Mouse (Mus musculus): ENCODE results near the gene Creb1. TPM values are rescaled to one million over a fixed set of nuclear protein-coding genes. Genes with fewer than 3 reads are reported as not detected.

The Creb1 gene
- total and polyA plus RNA-seq, 3 experiments = 19.0 to 179 (median 81.0) TPM

DNA sequence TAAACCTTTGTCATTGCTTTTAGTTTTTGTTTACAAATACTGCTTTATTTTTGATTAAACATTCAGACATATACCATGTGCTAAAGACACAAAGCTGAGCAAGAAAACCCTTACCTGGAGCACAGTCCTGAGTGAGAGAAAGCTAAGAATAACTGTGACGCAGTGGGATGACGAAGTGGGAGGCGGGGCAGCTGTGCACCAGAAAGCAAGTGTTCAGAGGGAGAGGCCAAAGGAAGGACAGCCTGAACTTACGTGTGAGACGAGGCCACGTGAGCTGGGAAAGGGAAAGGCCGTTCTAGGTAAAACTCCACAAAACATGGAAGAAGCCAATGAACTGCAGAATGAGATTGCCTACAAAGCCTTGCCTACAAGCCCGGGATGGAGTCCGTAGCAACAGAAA, 77.5 kb downstream of the Creb1 start:
- Histone ChIP-seq H3K4me1 (ENCODE audit: insufficient read depth, low read depth, low read length) (peaks cover 43% of the 10 kb centered on the region), H3K9me3 (replicated peaks) (no peaks in the 10 kb centered on the region), H3K27me3 (ENCODE audit: insufficient read depth, low read length) (no peaks in the 10 kb centered on the region), H3K36me3 (replicated peaks) (peaks cover 87% of the 10 kb centered on the region), H3K4me3 (ENCODE audit: low read depth, low read length) (no peak overlapping the region; the same call in 1 of the 2 replicates)
- DNase-seq (ENCODE audit: low spot score) (no peak), ATAC-seq (ENCODE audit: extremely low read depth, insufficient number of reproducible peaks, low FRiP score, poor library complexity, severe bottlenecking) (no peak)
- TF ChIP-seq TAL1 (conservative IDR thresholded peaks at IDR 0.05; ENCODE audit: low read depth, low read length) = no peak
- no peak for TF ChIP-seq POLR2AphosphoS5 (IDR thresholded peaks at IDR 0.05; ENCODE audit: insufficient replicate concordance, low read depth, low read length)
- TF ChIP-seq GATA2 (IDR thresholded peaks at IDR 0.05; ENCODE audit: borderline replicate concordance, low read depth, low read length) = no peak
- TF ChIP-seq GATA1 (IDR thresholded peaks at IDR 0.05; ENCODE audit: borderline replicate concordance, low read length) = no peak
- TF ChIP-seq CTCF (IDR thresholded peaks at IDR 0.05; ENCODE audit: low read depth, low read length) = no peak

DNA sequence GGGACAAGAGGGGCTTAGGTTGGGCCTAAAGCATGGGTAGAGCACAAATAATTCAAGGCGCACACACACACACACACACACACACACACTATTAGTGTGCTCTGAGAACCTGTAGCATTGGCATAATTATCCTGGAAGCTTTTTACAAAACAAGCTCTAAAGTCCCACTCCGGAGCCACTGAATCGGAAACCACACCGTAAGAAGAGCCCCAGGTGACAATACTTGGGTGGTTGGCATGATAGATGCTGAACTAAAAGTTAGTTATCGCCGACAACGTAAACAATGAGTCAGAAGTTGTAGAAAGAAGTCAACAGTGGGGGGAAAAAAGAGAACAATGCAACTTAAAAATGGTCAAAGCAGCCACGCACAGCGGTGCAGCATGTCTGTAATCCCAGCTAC, 81.9 kb downstream of the Creb1 start:
- H3K9me3 ChIP-seq (replicated peaks) = no peaks in the 10 kb centered on the region
- TF ChIP-seq TAL1 (conservative IDR thresholded peaks at IDR 0.05; ENCODE audit: low read depth, low read length) (no peak), CTCF (IDR thresholded peaks at IDR 0.05; ENCODE audit: low read depth, low read length) (no peak), GATA1 (IDR thresholded peaks at IDR 0.05; ENCODE audit: borderline replicate concordance, low read length) (no peak), POLR2AphosphoS5 (IDR thresholded peaks at IDR 0.05; ENCODE audit: insufficient replicate concordance, low read depth, low read length) (no peak), GATA2 (IDR thresholded peaks at IDR 0.05; ENCODE audit: borderline replicate concordance, low read depth, low read length) (no peak)
- H3K27me3 ChIP-seq (ENCODE audit: insufficient read depth, low read length) = no peaks in the 10 kb centered on the region
- H3K4me1 ChIP-seq (ENCODE audit: insufficient read depth, low read depth, low read length) = peaks cover 57% of the 10 kb centered on the region
- H3K4me3 ChIP-seq (ENCODE audit: low read depth, low read length) = no peak overlapping the region
- DNase-seq (ENCODE audit: low spot score) = no peak
- peaks cover 66% of the 10 kb centered on the region for H3K36me3 ChIP-seq (replicated peaks)
- no peak for ATAC-seq (ENCODE audit: extremely low read depth, insufficient number of reproducible peaks, low FRiP score, poor library complexity, severe bottlenecking)

DNA sequence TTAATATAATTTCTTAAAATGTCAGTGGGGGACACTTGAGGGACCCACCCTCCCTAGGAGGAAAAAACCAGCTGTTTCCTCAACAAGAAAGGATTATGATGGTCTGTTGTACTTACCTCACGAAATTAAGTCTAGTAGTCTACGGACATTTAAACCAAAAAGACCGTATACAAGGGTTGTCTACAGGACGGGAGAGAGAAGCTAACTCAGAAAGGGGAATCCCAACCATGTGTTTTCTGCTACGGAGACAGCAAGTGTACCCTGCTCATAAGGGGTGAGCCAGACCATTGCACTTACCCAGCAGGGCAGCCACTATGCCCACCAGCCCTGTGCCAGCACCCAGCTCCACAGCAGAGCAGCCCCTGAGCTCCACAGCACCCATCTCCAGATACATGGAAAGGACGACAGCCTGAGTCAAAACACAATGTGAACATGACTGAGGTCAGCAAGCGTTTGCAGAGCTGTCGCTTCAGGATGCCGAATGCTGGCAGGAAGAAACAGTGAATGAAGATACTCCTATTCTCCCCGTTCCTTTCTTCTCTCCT, 82.4 kb downstream of the Creb1 start:
- ATAC-seq (ENCODE audit: extremely low read depth, insufficient number of reproducible peaks, low FRiP score, poor library complexity, severe bottlenecking) (no peak), DNase-seq (ENCODE audit: low spot score) (no peak)
- no peaks in the 10 kb centered on the region for H3K9me3 ChIP-seq (replicated peaks)
- H3K27me3 ChIP-seq (ENCODE audit: insufficient read depth, low read length) = no peaks in the 10 kb centered on the region
- H3K4me3 ChIP-seq (ENCODE audit: low read depth, low read length) = no peak overlapping the region
- peaks cover 55% of the 10 kb centered on the region for H3K4me1 ChIP-seq (ENCODE audit: insufficient read depth, low read depth, low read length)
- TF ChIP-seq TAL1 (conservative IDR thresholded peaks at IDR 0.05; ENCODE audit: low read depth, low read length) = no peak
- no peak for TF ChIP-seq POLR2AphosphoS5 (IDR thresholded peaks at IDR 0.05; ENCODE audit: insufficient replicate concordance, low read depth, low read length)
- TF ChIP-seq CTCF (IDR thresholded peaks at IDR 0.05; ENCODE audit: low read depth, low read length) = no peak
- no peak for TF ChIP-seq GATA1 (IDR thresholded peaks at IDR 0.05; ENCODE audit: borderline replicate concordance, low read length)
- no peak for TF ChIP-seq GATA2 (IDR thresholded peaks at IDR 0.05; ENCODE audit: borderline replicate concordance, low read depth, low read length)
- peaks cover 65% of the 10 kb centered on the region for H3K36me3 ChIP-seq (replicated peaks)

DNA sequence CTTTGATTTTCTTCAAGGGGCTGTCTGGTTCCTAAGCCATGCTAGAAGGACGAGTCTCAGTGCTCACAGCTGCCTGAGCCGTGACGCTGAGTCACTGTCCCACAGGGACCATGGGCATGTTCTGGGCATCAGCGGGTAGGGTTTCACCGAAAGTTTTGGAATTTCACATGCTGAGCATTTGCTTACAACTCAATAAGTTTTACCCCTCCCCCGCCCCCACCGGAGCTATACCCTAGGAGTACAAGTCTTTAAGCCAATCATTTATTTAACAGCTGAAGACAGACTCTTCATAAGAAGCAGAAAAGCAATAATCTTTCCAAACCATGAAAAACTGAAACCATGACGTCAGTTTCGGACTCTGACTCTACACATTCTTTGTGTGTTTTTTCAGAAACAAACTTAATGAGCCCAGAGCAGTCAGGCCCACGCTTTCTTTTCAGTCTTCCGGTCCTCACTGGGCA, 83.1 kb downstream of the Creb1 start:
- ATAC-seq (ENCODE audit: extremely low read depth, insufficient number of reproducible peaks, low FRiP score, poor library complexity, severe bottlenecking) (no peak), DNase-seq (ENCODE audit: low spot score) (no peak)
- TF ChIP-seq TAL1 (conservative IDR thresholded peaks at IDR 0.05; ENCODE audit: low read depth, low read length) = no peak
- no peak for TF ChIP-seq CTCF (IDR thresholded peaks at IDR 0.05; ENCODE audit: low read depth, low read length)
- no peak for TF ChIP-seq GATA1 (IDR thresholded peaks at IDR 0.05; ENCODE audit: borderline replicate concordance, low read length)
- no peak for TF ChIP-seq GATA2 (IDR thresholded peaks at IDR 0.05; ENCODE audit: borderline replicate concordance, low read depth, low read length)
- no peak for TF ChIP-seq POLR2AphosphoS5 (IDR thresholded peaks at IDR 0.05; ENCODE audit: insufficient replicate concordance, low read depth, low read length)
- Histone ChIP-seq H3K27me3 (ENCODE audit: insufficient read depth, low read length) (no peaks in the 10 kb centered on the region), H3K4me3 (ENCODE audit: low read depth, low read length) (no peak overlapping the region; the same call in 1 of the 2 replicates), H3K9me3 (replicated peaks) (no peaks in the 10 kb centered on the region), H3K36me3 (replicated peaks) (peaks cover 65% of the 10 kb centered on the region), H3K4me1 (ENCODE audit: insufficient read depth, low read depth, low read length) (peaks cover 48% of the 10 kb centered on the region)

DNA sequence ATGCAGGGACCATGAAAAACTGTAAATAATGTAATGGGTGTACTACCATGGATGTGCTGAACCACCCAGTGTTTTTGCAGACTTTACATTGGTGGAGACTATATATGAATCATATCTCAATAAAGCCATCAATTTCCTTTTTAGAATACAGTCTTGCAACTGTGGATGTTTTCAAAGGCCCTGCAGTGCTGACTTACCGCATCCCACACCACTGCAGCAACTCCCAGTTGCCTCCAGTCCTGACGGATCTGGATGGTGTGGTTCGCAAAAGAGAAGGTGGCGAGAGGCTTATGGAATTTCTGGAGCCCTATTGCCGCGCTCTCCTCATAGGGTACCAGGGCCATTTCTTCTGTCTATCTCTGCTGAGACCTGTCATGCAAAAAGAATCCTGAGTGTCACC, 83.6 kb downstream of the Creb1 start:
- peaks cover 67% of the 10 kb centered on the region for H3K36me3 ChIP-seq (replicated peaks)
- TF ChIP-seq POLR2AphosphoS5 (IDR thresholded peaks at IDR 0.05; ENCODE audit: insufficient replicate concordance, low read depth, low read length) (no peak), GATA2 (IDR thresholded peaks at IDR 0.05; ENCODE audit: borderline replicate concordance, low read depth, low read length) (no peak), CTCF (IDR thresholded peaks at IDR 0.05; ENCODE audit: low read depth, low read length) (no peak), TAL1 (conservative IDR thresholded peaks at IDR 0.05; ENCODE audit: low read depth, low read length) (no peak), GATA1 (IDR thresholded peaks at IDR 0.05; ENCODE audit: borderline replicate concordance, low read length) (no peak)
- ATAC-seq (ENCODE audit: extremely low read depth, insufficient number of reproducible peaks, low FRiP score, poor library complexity, severe bottlenecking) = no peak

DNA sequence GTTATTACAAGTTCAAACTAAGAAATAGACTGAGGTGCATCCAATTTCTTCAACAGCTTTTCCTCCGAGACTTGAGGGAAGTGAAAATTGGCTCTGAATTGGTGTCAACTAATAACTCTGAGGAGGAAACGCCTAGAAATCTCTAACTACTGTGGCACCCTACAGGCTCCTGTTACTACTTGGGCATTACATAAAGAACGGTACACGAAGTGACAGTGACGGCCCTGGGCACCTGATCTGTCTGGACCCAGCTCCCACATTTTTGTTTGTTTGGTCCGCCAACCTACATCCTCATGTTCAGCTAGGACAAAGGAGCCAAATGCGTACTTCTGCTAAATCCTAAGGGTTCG, 84.1 kb downstream of the Creb1 start:
- Histone ChIP-seq H3K27me3 (ENCODE audit: insufficient read depth, low read length) (no peaks in the 10 kb centered on the region), H3K9me3 (replicated peaks) (no peaks in the 10 kb centered on the region), H3K36me3 (replicated peaks) (peaks cover 65% of the 10 kb centered on the region), H3K4me3 (ENCODE audit: low read depth, low read length) (peak overlapping the region; percentile 81), H3K4me1 (ENCODE audit: insufficient read depth, low read depth, low read length) (peaks cover 45% of the 10 kb centered on the region)
- no peak for ATAC-seq (ENCODE audit: extremely low read depth, insufficient number of reproducible peaks, low FRiP score, poor library complexity, severe bottlenecking)
- no peak for TF ChIP-seq CTCF (IDR thresholded peaks at IDR 0.05; ENCODE audit: low read depth, low read length)
- no peak for TF ChIP-seq TAL1 (conservative IDR thresholded peaks at IDR 0.05; ENCODE audit: low read depth, low read length)
- no peak for TF ChIP-seq POLR2AphosphoS5 (IDR thresholded peaks at IDR 0.05; ENCODE audit: insufficient replicate concordance, low read depth, low read length)
- no peak for TF ChIP-seq GATA1 (IDR thresholded peaks at IDR 0.05; ENCODE audit: borderline replicate concordance, low read length)
- no peak for TF ChIP-seq GATA2 (IDR thresholded peaks at IDR 0.05; ENCODE audit: borderline replicate concordance, low read depth, low read length)
- peak; percentile 23 for DNase-seq (ENCODE audit: low spot score)

More for the DNA sequence above, 83.6 kb downstream of the Creb1 start:
- Histone ChIP-seq H3K4me3 (ENCODE audit: low read depth, low read length) (peak overlapping the region; percentile 81; the same call in 1 of the 2 replicates), H3K9me3 (replicated peaks) (no peaks in the 10 kb centered on the region), H3K27me3 (ENCODE audit: insufficient read depth, low read length) (no peaks in the 10 kb centered on the region), H3K4me1 (ENCODE audit: insufficient read depth, low read depth, low read length) (peaks cover 47% of the 10 kb centered on the region)
- DNase-seq (ENCODE audit: low spot score) = no peak
